Mouse (Mus musculus) T-cell, adult 66 days (primary cell): ENCODE results near the gene Soat1. TPM values are rescaled to one million over a fixed set of nuclear protein-coding genes. Genes with fewer than 3 reads are reported as not detected.

Source experiments
- total RNA-seq, 2 experiments: library from RNA; stranded (reverse); gene quantifications; 3 replicates in 1 of 2; 4 replicates in 1 of 2; pipeline ENCODE4 v1.2.4; 2023

The Soat1 gene
- 10 to 100 TPM; 24.9 to 48.9 TPM for total RNA-seq

GRCm38 (mm10) chr1:156473961-156474503, at the start of gene Soat1:
Soat1 (minus strand) TSS chr1:156474331.

GRCm38 (mm10) chr1:156523842-156524241, 49.7 kb upstream of the Soat1 start, which contains the start of gene Gm10031:
Gm10031 (plus strand) TSS chr1:156524012.

GRCm38 (mm10) chr1:156420671-156421297, 53.3 kb downstream of the Soat1 start, which contains the start of gene Axdnd1:
Axdnd1 (minus strand) TSS chr1:156421159.

Other genes starting within 250 kb of the Soat1 start
- not detected for gene Tdrd5, start 170.7 kb downstream of the Soat1 start, total RNA-seq
- gene Nphs2, start 163.6 kb downstream of the Soat1 start, total RNA-seq = not detected
- 1,000 to 10,000 TPM; 1,550 to 1,558 TPM for gene Gm2000, start 108.3 kb downstream of the Soat1 start, total RNA-seq
- gene Axdnd1, start 53.2 kb downstream of the Soat1 start, total RNA-seq = 1 to 10 TPM in 1 of 2 experiments, under 1 TPM in 1; 0.92 to 2.4 TPM
- gene Gm10031, start 49.7 kb upstream of the Soat1 start, total RNA-seq = 10 to 100 TPM; 34.0 to 34.4 TPM
- 10 to 100 TPM; 36.2 to 42.0 TPM for gene Abl2, start 84.5 kb upstream of the Soat1 start, total RNA-seq
- gene Tor3a, start 200.0 kb upstream of the Soat1 start, total RNA-seq = 10 to 100 TPM; 14.9 to 16.5 TPM
- gene Fam20b, start 244.8 kb upstream of the Soat1 start, total RNA-seq = 10 to 100 TPM; 20.8 to 23.4 TPM